Mouse (Mus musculus) limb, embryonic 14.5 days (tissue): ENCODE data around the gene Cox4i1. TPM values are rescaled to one million over a fixed set of nuclear protein-coding genes. Genes with fewer than 3 reads are reported as not detected.

Experiments used
- ATAC-seq: fragments of 200-750 bp; cut with Nextera tagmentation; 2 replicates; pipeline ENCODE4 v1.8.0; 2017; ENCODE audit warnings: low read depth, moderate number of reproducible peaks, moderate TSS enrichment; ENCODE audit not compliant: low FRiP score
- DNase-seq: peaks from one replicate; pipeline ENCODE4 v3.0.0-alpha.2; 2015; ENCODE audit warnings: low spot score
- H3K27ac ChIP-seq: fragments of 300-500 bp; sonication (generic); replicated peaks from 2 replicates; pipeline ENCODE4 v1.5.1; 2014; ENCODE audit warnings: low read depth, mild to moderate bottlenecking, low read length, moderate library complexity, mixed read lengths
- H3K27me3 ChIP-seq: fragments of 300-500 bp; sonication (generic); 2 replicates; pipeline ENCODE4 v1.6.1; 2014; ENCODE audit warnings: low read length, mixed read lengths; ENCODE audit not compliant: control insufficient read depth, insufficient read depth
- H3K36me3 ChIP-seq: fragments of 300-500 bp; sonication (generic); 2 replicates; pipeline ENCODE4 v1.6.1; 2014; ENCODE audit warnings: mild to moderate bottlenecking, low read length, moderate library complexity, mixed read lengths; ENCODE audit not compliant: control insufficient read depth, insufficient read depth
- H3K4me1 ChIP-seq: fragments of 300-500 bp; sonication (generic); 2 replicates; pipeline ENCODE4 v1.6.1; 2014; ENCODE audit warnings: antibody characterized with exemption, low read length, mixed read lengths; ENCODE audit not compliant: control insufficient read depth, insufficient read depth
- H3K4me2 ChIP-seq: fragments of 300-500 bp; sonication (generic); replicated peaks from 2 replicates; pipeline ENCODE4 v1.6.1; 2014; ENCODE audit warnings: low read depth, mild to moderate bottlenecking, low read length, moderate library complexity; ENCODE audit not compliant: severe bottlenecking
- H3K4me3 ChIP-seq: fragments of 300-500 bp; sonication (generic); replicated peaks from 2 replicates; pipeline ENCODE4 v1.5.1; 2014; ENCODE audit warnings: low read length
- H3K9ac ChIP-seq: fragments of 300-500 bp; sonication (generic); 2 replicates; pipeline ENCODE4 v1.6.1; 2014; ENCODE audit warnings: mild to moderate bottlenecking, low read depth, low read length, moderate library complexity; ENCODE audit not compliant: severe bottlenecking
- H3K9me3 ChIP-seq: fragments of 300-500 bp; sonication (generic); 2 replicates; pipeline ENCODE4 v1.6.1; 2016; ENCODE audit warnings: low read length; ENCODE audit not compliant: control insufficient read depth
- POLR2A ChIP-seq: fragments of 200-500 bp; IDR thresholded peaks from 2 replicates; pipeline ENCODE4 v1.8.0; 2012; ENCODE audit warnings: inconsistent platforms, mild to moderate bottlenecking, moderate library complexity, borderline replicate concordance; ENCODE audit not compliant: insufficient read depth, insufficient read length; ENCODE audit errors: extremely low read depth
- WGBS: fragments of 180-500 bp; shearing (Covaris S2); extraction: QIAGEN DNeasy Blood & Tissue Kit; methylation state at CpG from one replicate; pipeline ENCODE4 v1.1.7; 2014; 5-methylcytosine and 5-hydroxymethylcytosine counted together
- polyA plus RNA-seq, 2 experiments: library from polyadenylated mRNA; depleted of rRNA in 1 of 2; stranded (reverse) in 1 of 2; unstranded in 1 of 2; fragments of >200 nt; fragmentation: Nextera tagmentation in 1 of 2; extraction: Ambion mirVana in 1 of 2; gene quantifications; 2 replicates each; pipeline versions ENCODE4 v1.2.1 to v1.2.3; 2012 to 2014

Cox4i1 gene
- polyA plus RNA-seq, 2 experiments: 964 to 1,017 TPM

GRCm38 (mm10) chr8:120696401-120697153, 28.6 kb downstream of the Cox4i1 start:
- no peak for TF ChIP-seq POLR2A
- no peak overlapping the region for H3K27ac ChIP-seq
- no peaks in the 10 kb centered on the region for H3K9me3 ChIP-seq
- peaks cover 6% of the 10 kb centered on the region; the same call in 1 of the 2 replicates for H3K4me1 ChIP-seq
- H3K9ac ChIP-seq: no peak overlapping the region
- no peaks in the 10 kb centered on the region for H3K36me3 ChIP-seq
- DNase-seq (peak; percentile 56), ATAC-seq (peak; percentile 38; the same call in 1 of the 2 replicates)
- 38% methylated on average over 13 of the region's 13 CpGs for WGBS
- H3K4me2 ChIP-seq: no peak overlapping the region
- no peaks in the 10 kb centered on the region for H3K27me3 ChIP-seq
- H3K4me3 ChIP-seq: no peak overlapping the region

GRCm38 (mm10) chr8:120697154-120697978, 29.3 kb downstream of the Cox4i1 start:
- no peak overlapping the region for H3K4me3 ChIP-seq
- peaks cover 6% of the 10 kb centered on the region; the same call in 1 of the 2 replicates for H3K4me1 ChIP-seq
- 72% methylated on average over 17 of the region's 17 CpGs for WGBS
- ATAC-seq (no peak), DNase-seq (no peak)
- no peak overlapping the region for H3K4me2 ChIP-seq
- TF ChIP-seq POLR2A: no peak
- H3K27me3 ChIP-seq: no peaks in the 10 kb centered on the region
- no peaks in the 10 kb centered on the region for H3K9me3 ChIP-seq
- no peak overlapping the region for H3K27ac ChIP-seq
- H3K9ac ChIP-seq: no peak overlapping the region
- H3K36me3 ChIP-seq: no peaks in the 10 kb centered on the region

DNA sequence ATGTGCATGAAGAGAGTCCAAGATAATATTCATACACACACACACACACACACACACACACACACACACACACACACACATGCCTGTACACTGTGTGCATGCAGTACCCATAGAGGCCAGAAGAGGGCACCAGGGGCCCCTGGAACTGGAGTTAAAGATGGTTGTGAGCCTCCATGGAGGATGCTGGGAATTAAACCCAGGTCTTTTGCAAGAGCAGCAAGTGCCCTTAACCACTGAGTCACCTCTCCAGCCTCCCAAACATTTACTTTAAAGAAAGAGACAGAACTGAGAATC, 29.9 kb downstream of the Cox4i1 start:
- Histone ChIP-seq H3K27me3 (no peaks in the 10 kb centered on the region), H3K27ac (no peak overlapping the region), H3K36me3 (no peaks in the 10 kb centered on the region), H3K4me1 (peaks cover 6% of the 10 kb centered on the region; the same call in 1 of the 2 replicates), H3K4me3 (no peak overlapping the region), H3K9ac (no peak overlapping the region), H3K9me3 (no peaks in the 10 kb centered on the region), H3K4me2 (no peak overlapping the region)
- TF ChIP-seq POLR2A: no peak
- ATAC-seq (no peak), DNase-seq (no peak)

GRCm38 (mm10) chr8:120698426-120698825, 30.4 kb downstream of the Cox4i1 start:
- no peak for TF ChIP-seq POLR2A
- Histone ChIP-seq H3K27ac (no peak overlapping the region), H3K9ac (no peak overlapping the region), H3K4me1 (peaks cover 6% of the 10 kb centered on the region; the same call in 1 of the 2 replicates), H3K4me2 (no peak overlapping the region), H3K27me3 (no peaks in the 10 kb centered on the region), H3K4me3 (no peak overlapping the region), H3K36me3 (no peaks in the 10 kb centered on the region), H3K9me3 (no peaks in the 10 kb centered on the region)
- DNase-seq: no peak
- no peak for ATAC-seq
- WGBS: 91% methylated on average over 7 of the region's 7 CpGs

- 66% methylated on average over 6 of the region's 6 CpGs for WGBS
- H3K9ac ChIP-seq: no peak overlapping the region
- no peaks in the 10 kb centered on the region for H3K27me3 ChIP-seq
- DNase-seq (no peak), ATAC-seq (no peak)
- no peaks in the 10 kb centered on the region for H3K36me3 ChIP-seq
- H3K4me1 ChIP-seq: peaks cover 3% of the 10 kb centered on the region; the same call in 1 of the 2 replicates
- no peak overlapping the region for H3K4me2 ChIP-seq
- H3K27ac ChIP-seq: no peak overlapping the region
- H3K4me3 ChIP-seq: no peak overlapping the region
- no peaks in the 10 kb centered on the region for H3K9me3 ChIP-seq
- TF ChIP-seq POLR2A: no peak
These were observed 31.1 kb downstream of the Cox4i1 start for GRCm38 (mm10) chr8:120699079-120699478.
